Mouse (Mus musculus) right cerebral cortex, postnatal 36 days (tissue): ENCODE measurements around the gene Adal.
"Not testable (repeated sequence)": the region's sequence is repeated elsewhere in the genome, so short reads cannot be mapped to it uniquely, and the experiment has no call there.

ENCODE experiments used
- DNase-seq, 2 experiments: peaks; one replicate each; pipeline ENCODE4 v3.0.0; 2022; ENCODE audit warnings: low spot score in 2 of 2, mixed read lengths in 1 of 2

The Adal gene

DNA sequence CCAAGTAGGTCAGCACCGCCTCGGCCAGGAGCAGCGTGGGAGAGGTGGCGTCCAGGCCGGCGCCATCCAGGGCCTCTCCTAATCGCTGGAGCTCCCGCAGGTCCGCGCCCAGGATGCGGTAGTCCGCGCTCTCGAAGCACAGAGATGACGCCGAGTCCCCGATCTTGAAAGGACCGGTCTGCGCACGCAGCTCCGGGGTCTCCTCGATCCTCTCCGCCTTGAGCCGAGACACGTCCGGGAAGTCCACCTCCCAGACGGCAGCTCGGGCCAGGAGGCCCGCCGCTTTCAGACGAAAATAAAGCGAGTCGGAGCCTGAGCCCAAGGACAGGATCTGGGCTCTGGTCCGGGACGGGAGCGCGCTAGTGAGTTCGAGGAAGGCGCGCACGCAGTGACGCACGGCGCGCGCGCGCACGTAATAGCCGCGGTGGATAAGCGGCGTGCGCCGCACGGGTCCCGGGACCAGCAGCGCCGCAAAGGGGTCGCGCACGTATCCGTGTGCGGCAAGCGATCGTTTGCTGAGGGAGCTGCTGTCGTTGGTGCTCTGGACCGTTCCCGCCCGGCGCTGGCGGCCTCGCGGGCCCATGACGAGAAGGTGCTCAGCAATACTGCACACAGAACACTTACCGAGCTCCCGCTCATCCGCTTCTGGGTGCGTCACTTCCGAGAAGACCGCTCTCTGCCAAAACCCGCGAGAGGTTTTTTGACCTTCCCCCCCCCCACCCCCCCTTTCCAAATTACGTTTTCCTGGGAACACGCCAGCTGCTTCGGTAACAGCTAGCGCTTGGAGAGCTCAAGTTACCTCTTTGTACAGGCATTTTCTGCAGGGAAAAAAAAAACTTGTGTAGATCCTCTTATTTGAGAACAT lies at the start of gene Adal, which contains the start of gene Lcmt2:
Adal (plus strand) TSS at position 411 of the 865 bp plus-strand sequence.
Lcmt2 (minus strand) TSS at position 636 of the 865 bp plus-strand sequence.
- peak; percentile 87 to 90 for DNase-seq

DNA sequence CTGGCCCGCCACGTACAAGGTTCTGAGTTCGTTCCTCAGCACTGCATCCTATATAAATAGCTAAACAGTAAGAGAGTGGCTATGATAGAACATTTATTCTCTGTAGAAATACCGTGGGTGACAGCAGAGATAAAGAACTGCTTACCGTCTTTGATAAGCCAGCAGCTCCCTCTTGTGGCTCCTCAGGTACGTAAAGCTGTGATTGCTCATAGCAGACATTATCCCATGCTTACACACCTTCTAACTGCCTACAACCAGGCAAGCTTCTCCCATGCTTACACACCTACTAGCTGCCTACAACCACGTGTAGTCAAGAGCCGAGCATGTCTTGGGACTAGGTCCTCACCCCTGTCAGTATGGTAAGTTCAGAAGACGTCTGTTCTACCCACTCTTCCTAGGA lies 38.2 kb upstream of the Adal start:
- peak; percentile 52 to 66 for DNase-seq

DNA sequence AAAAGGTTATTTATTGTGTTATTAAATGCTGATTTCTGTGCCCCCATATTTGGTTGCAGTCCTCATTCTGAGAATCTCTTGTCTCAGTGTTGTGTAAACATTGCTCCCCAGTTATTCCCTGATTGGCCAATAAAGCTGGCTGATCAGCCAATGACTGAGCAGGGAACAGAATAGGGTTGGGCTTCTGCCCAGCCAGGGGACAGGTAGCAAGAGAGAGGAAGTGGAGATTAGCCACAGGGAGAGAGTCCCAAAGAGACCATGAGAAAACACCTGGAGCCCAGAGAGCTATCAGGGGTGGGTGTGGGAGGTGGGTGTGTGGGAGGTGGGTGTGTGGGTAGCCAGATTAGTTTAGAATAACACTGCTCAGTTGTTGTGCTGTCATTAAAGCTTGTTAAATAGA lies 34.3 kb upstream of the Adal start:
- DNase-seq = no peak

DNA sequence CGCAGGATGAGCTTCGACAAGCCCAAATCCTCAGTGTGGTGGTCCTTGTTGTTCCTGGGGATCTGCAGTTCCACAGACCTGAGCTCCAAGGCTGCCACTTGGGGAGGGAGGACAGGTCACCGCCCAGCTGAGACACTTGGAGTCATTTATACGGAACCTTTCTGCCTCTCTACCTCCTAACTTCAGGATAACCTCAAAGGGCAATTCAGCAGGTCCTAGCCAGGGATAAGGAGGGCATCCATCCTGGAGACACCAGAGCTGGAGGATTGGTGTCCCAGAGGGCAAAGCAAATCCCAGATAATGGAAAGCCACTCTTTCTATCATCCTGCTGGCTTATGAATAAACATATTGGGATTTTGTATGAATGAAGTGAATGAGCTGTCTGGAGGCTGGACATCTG lies 30.5 kb upstream of the Adal start, which contains the start of gene Tgm7:
Tgm7 (minus strand) TSS at position 101 of the 400 bp plus-strand sequence.
- no peak for DNase-seq

DNA sequence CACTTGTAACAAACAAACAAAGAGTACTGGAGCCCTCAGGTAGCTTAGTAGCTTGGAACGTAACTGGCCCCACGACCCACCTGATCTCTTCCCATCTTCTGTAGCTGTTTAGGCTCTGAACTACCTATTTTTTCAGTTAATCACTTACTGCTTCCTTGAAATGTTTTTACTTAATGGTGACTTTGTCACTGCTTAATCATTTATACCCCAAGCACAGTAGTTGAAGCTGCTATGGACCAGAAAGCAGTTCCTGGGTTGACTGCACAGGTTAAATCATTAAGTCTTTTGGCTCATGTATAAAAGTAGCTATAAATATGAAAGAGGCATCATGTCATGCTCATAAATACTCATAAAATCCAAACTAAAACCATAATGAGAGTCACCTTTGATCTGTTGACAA lies 24.8 kb upstream of the Adal start:
- DNase-seq = no peak

DNA sequence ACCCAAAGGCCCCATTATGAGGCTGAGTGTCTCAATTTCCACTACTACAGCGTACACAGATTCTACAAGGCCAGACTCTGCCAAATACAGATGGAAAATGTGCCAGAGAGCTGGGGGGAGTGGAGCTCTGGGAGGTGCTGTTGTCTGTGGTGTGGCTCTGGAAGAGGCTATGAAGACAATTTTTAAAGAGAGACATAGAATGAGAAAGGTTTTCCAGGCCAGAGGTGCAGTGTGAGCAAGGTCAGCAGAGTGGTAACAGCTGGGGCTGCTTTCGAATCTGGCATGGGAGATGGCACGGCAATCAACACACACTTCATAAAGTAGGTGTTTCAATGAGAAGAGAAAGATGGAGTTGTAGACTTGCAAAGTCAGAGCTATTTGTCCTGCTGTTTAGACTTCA lies 21.0 kb upstream of the Adal start:
- no peak for DNase-seq

DNA sequence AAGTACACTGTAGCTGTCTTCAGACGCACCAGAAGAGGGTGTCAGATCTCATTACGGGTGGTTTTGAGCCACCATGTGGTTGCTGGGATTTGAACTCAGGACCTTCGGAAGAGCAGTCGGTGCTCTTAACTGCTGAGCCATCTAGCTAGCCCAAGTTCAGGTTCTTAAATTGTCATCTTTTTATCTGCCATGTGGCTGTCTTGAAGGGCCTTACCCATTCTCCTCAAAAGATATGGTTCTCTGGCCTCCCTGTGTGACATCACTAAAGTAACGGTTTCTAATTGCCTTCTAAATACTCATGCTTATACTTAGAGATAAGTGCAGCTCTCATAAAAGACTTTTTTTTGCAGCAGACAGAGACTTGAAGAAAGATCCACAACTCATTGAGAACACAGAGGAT lies 13.9 kb upstream of the Adal start:
- not testable (repeated sequence) for DNase-seq

DNA sequence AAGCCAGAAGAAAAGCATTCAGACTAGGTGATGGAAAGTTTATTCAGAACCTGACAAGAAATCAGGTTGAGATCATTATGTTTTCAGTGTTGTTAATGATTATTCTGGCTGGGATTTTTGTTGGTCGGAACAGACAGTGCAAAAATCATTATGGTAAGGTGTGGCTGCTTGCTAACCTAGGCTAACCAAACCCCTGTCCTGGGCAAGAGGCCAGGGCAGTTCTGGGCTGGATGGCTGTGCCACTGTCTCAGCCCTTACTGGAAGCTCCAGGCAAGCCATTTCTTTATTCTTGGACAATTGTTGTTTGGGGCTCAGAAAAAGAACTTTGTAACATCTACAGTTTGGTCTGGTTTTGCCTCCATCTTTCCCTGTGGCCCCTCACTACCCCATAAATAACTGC lies 12.7 kb upstream of the Adal start:
- no peak for DNase-seq

DNA sequence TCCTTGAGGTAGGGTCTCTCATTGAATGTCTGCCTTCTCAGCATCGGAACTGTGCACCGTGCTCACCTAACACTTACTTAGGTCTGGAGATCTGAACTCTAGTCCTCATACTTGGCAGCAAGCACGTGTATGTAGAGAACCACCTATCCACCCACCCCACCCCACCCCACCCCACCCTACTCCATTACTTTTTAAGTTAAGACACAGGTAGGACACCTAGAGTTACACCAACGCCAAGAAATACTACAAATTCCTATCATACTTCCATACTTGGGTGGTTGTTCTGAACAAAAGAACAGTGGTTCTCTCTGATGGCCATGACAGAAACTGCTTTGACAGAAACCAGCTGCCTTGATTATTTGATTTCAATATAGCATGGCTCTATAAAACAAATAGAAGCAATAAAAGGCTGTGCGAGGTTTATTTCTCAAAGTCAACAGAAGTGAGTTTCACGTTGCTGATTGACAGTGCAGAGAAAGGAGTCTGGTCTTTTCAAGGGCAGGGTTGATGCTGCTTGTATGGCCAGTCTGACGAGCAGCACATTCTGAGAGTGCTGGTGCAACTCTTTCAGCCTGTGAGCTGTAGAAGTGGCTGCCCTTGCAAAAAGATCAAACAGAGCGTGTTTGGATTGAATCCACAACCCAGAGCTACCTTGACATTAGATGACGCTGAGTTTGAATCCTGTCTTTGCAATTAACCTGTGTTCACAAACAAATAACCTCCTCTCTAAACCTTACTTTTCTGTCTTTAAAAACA lies 11.2 kb upstream of the Adal start:
- DNase-seq = no peak

DNA sequence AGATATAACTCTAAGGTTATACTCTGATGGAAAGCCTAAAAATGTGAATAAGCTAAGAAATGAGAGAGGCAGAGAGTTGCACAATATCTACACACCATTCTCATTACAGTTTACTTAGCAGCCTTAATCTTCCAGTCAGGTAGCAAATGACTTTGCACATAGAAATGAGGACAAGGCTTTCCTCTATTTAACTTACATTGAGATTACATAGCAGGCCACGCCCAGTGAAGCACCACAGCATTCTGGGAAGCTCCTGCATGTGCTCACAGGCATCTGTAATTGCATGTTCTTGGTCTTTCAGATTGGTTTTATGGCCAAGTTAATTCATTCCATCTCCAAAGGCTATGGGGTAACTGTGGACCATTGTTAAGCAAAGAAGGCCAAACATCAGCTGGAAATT lies 7.4 kb upstream of the Adal start:
- DNase-seq = no peak

DNA sequence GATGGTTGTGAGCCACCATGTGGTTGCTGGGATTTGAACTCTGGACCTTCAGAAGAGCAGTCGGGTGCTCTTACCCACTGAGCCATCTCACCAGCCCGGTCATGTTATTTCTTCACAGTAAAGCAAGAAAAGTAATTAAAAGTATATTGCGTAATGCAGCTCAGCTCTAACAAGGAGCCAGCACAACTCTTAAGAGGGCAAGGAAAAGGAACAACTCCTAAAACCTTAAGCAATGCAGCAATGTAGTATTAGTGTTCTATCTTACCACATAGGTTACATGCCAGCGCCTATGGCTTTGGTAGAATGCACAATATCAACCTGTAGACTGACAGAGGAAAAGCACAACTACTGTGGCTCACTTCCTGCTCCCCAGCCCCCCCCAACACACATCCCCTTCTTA lies 2.9 kb upstream of the Adal start:
- DNase-seq = no peak

DNA sequence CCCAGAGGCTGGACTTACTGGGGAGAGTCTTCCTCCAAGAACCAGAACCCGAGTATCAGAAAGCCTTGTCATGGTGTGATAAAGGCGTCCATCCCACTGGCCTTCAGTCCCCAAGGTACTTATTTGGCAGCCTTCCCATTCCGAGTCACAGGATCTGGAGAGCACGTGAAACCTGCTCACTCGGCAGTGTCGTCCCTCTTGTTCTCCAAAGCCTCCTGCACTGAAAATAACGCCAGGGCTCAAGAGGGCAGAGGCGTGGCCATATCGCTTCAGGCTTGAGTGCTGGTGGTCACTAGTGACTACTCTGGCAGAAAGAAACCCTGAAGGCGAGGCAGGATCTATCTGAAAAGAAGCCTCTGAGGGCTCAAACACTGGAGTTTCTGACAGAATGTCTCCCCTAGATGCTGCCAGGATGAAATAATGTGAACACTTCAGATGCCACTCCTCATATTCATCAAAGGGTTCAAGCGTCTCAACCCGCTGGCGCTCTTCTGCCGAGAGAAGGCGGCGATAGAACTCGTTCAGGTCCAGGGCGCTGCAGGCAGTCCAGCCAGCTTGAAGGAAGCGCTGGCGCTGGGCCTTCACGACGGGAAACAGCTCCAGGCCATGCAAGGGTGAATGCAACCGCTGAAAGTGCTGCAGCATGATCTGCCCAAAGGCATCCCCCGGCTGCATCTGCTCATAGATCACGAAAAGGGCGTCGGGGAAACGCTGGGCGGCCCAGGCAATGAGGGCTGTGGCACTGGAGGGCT lies 786 bp upstream of the Adal start:
- no peak for DNase-seq

DNA sequence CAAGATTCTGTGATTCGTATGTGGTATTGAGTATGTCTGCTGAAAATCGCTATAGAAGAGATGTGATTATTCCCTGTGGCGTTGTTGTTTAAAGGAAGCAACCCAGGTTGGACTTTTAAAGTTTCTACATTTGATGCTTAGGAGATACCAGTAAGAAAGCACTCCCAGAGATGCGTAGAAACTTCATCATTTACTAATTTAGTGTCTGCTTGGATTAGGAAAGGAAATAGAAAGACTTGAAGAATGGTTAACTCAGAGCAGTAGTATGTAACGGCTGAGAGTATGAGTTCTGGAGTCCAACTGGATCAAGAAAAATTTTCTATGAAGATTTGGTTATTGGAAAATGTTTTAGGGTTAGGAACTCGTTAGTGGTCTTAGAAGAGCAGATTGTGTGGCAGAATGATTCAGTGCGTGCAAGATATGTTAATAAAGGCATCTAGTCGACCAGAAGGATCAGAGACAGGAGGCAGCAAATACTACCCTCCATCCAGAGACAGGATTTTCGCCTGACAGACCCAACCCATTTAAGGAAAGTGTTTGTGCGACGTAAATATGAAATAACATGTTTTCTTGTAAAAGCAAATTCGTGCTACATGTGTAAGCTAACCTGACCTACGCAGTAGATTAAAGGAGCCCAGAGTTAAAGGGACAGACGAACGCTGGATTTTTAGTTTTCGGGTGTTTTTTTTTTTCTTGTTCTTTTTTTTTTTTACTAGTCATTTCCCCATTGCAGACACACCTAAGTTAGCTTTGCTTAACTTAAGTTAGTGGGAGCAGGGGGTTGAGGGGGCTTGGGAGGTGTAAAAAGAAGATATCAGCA lies 1.2 kb downstream of the Adal start:
- no peak for DNase-seq

DNA sequence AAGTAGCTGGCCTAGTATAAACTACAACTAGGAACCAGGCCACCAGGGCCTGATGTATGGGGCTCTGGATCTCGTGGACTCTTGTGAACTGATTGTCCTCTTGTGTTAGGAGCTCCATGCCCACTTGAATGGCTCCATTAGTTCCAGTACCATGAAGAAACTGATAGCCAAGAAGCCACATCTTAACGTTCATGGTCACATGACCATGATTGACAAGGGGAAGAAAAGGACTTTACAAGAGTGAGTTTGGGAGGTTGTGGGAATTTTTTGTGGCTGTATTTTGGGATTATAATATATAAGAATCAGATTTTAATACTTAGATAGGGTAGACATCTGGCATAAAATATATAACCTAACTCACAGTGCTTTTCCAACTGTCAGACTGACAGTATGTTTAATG lies 2.2 kb downstream of the Adal start:
- no peak for DNase-seq

DNA sequence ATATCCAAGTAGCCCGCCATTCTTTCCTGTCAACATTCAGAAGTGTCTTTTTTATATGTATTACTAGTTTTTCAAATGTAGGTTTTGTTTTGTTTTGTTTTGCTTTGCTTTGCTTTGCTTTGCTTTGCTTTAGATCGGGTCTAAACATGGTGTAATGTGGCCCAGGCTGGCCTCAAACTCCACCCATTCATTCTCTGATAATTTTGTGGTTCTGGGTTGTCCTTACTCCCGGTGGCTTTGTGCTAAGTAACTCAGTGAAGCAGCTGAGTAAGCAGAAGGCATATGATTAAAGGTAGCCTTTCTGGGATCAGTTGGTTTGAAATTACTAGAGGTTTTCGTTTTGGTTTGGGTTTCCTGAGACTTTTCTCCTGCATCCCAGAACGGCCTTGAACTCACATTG lies 9.5 kb downstream of the Adal start:
- no peak for DNase-seq

DNA sequence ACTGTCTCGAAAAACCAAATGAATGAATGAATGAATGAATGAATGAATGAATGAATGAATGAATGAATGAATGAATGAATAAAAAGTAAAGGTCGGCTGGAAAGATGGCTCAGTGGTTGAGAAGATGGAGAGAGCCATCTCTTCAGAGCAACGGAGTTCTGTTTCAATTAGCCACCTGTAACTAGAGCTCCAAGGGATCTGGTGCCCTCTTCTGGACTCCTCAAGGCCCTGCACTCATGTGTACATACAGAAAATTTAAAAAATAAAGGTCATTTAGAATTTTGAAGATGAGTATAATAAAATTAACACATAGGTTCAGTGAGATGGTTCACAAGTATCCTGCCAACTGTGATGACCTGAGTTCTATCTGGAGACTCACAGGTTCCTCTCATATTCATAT lies 12.9 kb downstream of the Adal start:
- no peak for DNase-seq

DNA sequence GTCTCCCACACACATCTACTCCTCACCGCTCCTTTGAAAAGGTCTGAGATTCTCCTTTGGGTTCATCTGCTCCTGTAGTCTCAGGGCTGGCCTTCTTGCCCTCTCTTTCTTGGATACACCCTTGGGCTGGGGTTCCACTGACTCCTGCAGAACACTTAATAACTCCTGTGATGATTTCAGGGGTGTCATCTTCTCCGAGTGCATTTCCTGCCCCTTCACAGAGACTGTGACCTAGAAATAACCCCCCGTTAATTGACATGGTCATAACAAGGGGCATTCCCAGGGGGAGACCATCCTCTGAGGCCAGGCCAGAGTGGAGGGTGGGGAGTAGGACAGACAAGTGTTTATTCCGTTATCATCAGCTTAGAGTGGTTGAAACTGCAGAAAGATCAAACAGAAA lies 28.9 kb downstream of the Adal start:
- DNase-seq = no peak

DNA sequence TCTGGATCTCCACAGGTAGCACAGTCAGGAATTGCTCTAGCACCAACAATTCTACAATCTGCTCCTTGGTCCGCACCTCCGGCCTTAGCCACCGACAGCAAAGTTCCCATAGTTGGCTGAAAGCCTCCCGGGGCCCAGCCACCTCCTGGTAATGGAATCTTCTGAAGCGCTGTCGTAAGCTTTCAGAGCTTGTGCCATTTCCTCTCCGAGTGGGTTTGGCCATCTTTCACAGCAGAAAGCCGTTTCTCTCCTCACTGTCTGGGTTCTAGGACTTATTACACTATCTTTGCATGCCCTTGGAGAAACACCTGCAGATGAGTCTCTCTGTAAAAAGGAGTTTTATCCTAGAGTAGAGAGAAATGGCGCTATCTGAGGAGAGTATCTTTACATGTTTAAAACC lies 29.7 kb downstream of the Adal start:
- no peak for DNase-seq

DNA sequence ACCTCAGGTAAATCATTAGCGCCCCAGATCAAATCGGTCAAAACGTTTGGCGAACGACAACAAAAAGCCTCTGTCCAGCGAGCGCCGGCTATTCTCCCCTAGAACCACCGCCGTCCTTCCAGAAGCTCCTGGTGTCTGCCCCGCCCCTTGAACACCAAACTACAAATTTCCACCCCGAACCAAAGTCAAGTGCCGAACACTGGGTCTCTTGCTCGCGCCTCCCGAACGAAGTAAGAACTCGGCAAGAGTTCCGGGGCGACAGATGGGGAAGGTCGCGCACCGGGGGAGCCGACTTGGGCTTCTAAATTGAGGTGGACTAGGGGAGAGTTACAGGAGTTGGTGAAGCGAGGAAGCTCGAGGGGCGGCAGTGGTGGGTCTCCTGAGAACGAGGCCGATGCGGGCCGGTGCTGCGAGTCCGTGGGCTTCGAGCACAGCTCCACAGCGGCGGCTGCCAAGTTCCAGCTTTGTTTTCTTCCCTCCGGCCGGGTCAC lies 30.3 kb downstream of the Adal start, which contains the start of gene Tubgcp4:
Tubgcp4 (plus strand) TSS at position 174 of the 491 bp plus-strand sequence.
- peak in 1 of 2 experiments; percentile 27 for DNase-seq

DNA sequence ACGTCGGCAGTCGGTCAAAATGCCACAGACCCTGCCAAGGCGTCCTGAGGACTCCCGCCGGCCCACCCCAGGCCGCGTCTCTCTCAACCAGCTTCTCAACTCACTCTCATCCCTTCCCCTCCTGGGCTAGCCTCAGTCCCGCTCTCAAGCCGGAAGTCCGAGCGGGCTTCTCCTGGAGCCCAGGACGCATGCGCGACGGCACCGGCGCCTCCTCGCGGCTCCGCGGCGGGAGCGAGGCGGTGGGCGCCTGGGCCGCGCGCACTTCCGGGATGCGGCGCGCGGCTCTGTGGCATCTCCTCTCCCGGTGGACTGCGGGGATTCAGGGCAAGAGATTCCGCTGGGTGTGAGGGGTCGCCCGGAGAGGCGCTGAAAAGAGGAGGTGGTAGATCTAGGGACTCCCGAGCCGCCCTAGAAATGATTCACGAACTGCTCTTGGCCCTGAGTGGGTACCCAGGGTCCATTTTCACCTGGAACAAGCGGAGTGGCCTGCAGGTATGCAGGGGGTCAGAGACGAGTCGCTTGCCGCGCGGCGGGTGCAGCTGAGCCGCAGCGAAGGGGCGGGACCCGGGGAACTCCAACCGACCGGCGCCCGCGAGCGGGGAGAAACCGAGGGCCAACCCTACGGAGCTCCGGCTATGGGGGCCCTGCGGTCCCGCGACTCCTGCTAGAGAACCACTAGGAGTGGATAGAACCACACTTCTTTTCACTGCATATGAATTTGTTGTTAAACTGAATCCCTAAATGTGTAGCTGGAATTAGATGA lies 30.9 kb downstream of the Adal start, which contains the start of gene Zscan29:
Zscan29 (minus strand) TSS at position 146 of the 763 bp plus-strand sequence.
- DNase-seq = peak; percentile 69 to 75
